Mouse (Mus musculus) left cerebral cortex, adult 9 months (tissue): ENCODE measurements at regions not wholly inside any gene's neighbourhood (a gene's known extent, or its start where the extent isn't known, plus 50 kb on each side); places are given as distances from the start of the nearest gene placed in this dataset.

Source experiments
- DNase-seq, 2 experiments: peaks; one replicate each; pipeline ENCODE4 v3.0.0; 2022; ENCODE audit warnings: low spot score in 2 of 2

DNA sequence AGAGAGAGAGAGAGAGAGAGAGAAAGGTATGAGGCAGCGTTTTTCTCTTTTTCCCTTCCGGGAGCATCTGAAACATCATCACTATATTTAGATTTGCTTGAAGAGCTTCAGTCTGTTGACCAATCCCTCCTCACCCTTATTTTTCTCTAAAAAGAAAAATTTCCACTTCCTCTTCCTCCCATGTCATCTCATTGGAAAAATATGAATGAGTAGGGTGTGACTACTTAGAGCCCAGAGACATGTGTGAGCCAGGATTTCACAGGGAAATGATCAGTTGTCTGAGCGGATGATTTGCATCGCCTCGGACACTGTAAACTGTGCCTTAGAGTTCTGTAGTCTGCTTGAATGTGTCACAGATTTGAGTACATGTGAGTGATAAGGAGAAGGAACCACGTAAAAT is 111.3 kb upstream of the Ptger4 start:
- DNase-seq: no peak

DNA sequence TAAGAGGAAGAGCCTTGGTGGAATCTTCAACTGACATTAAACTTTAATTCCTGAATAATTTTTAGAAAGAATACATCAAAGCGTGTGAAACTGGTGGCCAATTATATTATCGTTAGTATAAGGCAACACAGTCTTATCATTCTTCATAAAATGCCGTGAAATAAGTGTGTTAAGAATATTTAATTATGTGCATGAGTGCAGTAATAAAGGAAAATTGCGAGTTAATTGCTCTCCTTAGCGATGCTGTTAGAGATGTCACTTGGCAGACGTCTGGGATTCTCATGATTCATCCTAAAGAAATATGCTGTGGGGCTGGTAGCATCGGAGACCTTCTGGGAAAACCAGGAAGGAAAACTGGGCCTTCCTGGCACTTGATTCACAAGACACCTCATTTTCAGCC is 110.3 kb upstream of the Ptger4 start:
- DNase-seq: no peak

DNA sequence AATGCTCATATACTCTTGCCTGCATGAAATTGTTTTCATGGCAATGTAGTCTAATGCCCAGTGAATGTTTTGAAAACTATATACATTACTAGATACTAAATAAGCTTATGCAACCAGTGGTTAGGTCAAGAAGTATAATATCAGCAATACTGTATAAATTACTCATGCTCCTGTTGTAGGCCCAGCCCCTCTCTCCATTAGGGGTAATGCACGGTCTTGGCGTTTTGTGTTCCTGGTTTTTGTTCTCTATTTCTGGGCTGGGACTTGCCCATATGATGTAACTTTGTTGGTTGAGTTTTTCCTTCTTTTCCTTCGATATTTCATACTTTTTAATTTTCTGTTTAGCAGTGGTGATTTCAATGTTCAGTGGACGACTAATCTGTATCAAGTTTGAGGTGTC is 104.9 kb upstream of the Ptger4 start:
- DNase-seq: no peak

DNA sequence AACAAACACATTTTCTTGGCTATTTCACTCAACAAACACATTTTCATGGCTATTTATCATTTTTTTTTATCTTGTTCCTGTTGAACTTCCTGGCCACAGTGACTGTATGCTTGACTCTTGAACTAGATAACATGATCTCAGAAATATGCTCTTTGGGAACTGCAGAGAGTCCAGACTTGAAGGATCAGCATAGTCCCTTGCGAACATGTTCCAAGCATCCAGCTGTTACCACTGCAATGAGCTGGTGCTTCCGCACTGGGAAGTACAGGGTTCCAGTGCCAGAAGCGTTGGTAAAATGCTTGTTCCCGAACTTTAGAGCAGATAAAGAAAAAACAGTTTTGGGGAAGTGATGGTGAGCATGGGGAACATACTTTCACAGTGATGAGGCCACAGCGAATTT is 103.7 kb upstream of the Ptger4 start:
- no peak for DNase-seq

DNA sequence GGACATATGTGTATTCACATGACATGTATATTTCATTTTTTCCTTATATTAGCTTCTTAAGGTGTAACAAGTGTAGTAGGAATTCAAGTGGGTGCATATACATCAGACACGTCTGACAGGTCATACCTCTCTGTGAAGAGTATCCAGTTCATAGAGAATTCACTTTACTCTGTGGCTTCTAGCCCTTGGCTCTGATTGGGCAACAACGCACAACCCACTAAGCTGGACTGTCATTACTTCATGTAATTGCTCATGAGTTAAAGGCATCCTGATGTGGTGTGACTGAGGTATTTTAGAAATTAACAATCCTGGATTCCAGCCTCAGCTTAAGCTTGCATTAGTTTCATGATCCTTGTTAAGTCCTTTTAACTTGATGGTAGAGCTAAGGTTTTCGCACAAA is 103.0 kb upstream of the Ptger4 start:
- no peak for DNase-seq

DNA sequence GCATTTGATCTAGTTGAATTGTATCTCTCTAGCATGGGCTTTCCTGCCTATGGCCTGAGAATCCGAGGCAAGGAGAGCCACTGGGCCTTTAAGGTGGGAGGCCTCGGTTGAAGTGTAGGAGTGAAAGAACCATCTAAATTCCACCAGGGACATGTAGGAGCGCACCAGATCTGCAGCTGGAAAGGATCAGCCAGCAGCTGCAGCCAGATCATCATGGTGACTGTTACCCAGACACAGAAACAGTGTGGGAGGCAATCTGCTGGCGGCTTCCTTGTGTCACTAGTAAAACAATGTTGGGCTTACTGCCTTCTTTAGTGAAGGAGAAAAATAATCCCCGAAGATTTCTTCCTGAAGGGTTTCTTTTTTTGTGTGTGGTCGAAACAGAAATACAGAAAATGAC is 99.8 kb upstream of the Ptger4 start:
- DNase-seq: peak in 1 of 2 experiments; percentile 3

DNA sequence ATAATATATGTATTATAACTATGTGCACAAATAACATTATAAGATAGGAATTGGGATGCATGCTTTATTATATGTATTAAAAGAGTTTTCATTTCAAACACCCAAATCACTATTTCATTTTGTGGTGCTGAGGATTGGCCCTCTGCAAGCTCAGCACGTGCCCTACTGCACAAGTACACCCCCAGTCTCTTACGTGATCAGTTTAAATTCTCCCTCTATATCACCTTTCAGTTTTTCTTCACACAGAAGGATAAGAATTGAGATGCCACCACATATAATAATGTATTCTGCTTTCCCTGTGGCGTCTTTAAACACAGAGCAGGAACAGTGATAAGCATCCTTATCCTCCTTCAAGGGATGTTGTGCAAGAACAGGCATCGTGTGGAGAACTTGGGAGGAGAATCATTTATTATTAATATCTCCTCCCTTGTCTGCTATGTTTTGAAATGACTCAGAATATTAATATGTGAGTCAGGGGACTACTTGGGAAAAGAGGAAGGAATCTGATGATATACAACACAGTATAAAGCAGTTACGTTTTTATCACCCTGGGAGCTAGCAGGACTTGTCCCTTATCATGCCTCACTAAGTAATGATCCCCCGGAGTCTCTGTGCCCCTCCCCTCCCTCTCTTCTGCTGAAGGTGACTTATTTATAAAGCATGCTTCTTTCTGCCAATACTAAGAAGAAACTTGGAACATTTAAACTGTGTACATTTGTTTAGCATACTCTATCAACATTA is 91.7 kb upstream of the Ptger4 start:
- no peak for DNase-seq

DNA sequence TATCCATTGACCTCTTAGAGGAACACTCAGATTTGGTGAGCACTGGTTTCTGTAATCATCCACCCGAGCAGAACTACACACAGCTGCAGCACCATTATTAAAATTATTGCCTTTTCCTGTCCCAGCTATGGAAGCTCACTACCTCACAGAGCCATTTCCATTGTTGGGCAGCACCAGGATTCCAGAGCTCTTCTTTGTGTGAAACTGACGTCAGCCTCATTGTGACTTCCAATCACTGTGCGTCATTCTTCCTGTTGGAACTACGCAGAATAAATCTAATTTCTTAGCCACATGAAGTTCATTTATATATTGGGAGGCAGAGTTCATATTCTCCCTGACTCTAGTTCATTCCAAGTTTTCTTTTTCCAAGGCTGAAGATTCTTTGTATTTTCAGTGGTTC is 83.0 kb upstream of the Ptger4 start:
- DNase-seq: no peak

DNA sequence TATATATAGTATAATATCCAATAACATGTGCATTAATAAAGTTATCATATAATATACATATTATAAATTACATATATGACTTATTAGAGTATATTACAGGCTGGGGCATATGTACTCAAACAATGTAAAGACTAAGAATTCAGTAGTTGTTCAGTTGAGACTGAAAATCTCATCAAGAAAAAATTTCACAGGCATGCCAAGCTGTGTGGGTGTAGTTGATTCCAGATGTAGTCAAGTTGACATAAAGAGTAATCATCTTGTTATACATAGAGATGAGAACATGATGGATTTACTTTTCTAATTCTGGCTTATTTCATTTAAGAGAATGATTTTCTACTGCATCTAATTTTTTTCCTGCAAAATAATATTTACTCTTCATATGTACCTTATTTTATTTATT is 77.7 kb upstream of the Ptger4 start:
- no peak for DNase-seq

DNA sequence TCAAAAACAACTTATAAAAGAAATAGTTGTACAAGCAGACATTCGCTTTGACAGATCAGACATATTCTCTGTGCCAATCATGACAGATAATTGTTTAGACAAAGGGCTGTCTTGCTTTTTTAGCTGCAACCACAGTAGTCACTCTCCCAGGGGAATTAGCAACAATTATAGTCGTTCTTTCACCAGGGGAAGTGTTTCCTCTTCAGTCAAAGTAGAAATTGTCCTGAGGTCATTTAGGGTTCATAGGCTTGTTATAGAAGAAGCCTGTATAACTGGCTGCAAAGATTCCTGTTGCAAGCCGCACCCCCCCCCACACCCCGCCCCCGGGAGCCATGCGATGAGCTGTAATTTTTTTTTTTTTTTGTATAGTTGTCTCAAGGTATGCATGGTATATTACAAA is 68.2 kb upstream of the Ptger4 start:
- no peak for DNase-seq

DNA sequence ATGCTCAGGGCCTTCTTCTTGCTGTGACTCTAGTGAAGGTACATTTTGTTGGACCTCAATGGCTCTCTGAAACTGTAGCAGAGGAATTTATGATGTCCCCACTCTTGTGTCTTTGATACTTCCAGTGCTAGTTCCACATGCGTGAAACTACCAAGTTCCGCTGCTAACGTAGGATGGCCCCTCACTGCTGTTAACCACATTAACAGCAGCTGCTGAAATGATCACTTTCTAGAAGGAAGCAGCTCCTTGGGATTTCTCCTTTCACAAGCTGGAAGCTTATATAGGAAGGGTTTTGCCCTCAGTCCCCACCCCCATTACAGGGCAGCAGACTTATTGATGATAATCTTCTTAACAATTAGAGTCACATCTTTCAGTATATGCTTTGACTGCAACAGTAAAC is 66.0 kb upstream of the Ptger4 start:
- no peak for DNase-seq

DNA sequence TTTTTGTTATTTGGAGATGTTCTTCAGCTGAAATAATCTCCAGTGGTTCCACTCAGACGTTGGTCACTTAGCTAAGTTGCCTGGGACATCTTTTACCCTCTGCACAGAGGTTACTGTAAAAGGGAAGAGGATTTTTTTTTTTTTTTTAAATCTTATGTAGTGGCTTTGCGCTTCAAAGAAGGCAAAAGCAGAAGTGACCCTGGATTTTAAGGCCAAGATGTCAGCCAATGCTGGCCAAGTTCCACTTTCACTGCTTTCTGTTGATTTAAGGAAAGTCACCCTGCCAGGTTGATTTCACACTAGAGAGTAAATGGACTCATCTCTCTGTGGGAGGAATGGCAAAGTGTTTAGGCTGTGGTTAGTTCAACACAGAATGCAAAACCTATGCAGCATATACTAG is 58.4 kb upstream of the Ptger4 start:
- DNase-seq: no peak

DNA sequence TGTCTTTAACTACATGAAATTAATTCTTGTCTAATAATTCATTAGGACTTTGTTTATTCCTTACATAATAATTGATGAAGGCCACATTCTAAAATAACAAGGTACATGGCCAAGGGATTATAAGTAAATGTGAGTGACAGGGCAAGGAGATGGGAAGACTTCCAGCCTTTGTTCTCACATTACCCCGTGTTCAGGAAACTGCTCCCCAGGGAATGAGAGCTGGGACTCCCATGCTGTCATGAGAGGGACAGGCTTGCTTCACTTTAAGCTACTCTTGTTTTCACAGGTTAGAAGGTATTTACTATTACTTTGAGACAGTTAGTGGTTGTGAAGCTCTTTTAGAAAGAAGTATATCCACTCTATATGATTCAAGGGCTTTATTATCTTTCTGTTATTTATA is 55.8 kb upstream of the Ptger4 start:
- DNase-seq: no peak

DNA sequence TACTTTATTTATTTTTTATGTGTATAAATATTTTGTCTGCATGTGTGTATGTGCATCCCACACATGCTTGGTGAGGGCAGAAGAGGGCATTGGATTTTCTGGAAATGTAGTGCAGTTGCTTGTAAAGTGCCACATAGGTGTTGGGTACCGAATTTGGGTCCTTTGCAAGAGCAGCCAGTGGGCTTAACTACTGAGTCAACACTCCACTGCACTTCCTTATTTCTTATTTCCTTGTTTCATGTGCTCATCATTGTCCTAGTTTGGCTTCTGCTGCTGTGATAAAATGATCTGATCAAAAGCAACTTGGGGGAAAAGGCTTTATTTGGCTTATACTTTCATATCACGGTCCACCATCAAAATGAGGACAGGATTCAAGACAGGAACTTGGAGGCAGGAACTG is 53.0 kb upstream of the Ptger4 start:
- no peak for DNase-seq
